Mouse (Mus musculus): ENCODE results near the gene S100a10. TPM values are rescaled to one million over a fixed set of nuclear protein-coding genes. Genes with fewer than 3 reads are reported as not detected.
"Not testable (repeated sequence)": the region's sequence is repeated elsewhere in the genome, so short reads cannot be mapped to it uniquely, and the experiment has no call there.

S100a10 gene
- polyA plus RNA-seq, 1 experiment from 2014 or later, result 197 TPM

GRCm38 (mm10) chr3:93520330-93521193 lies 34.3 kb upstream of the S100a10 start, which contains the start of gene S100a11:
Gene S100a11 (plus strand): TSS chr3:93520488.
- Histone ChIP-seq H3K9me3 (no peaks in the 10 kb centered on the region), H3K4me1 (peaks cover 5% of the 10 kb centered on the region; the same call in 1 of the 2 replicates), H3K27me3 (peaks cover 11% of the 10 kb centered on the region; the same call in 1 of the 2 replicates), H3K9ac (replicated peaks) (peak within 1 kb of the TSS; percentile 53), H3K4me2 (replicated peaks) (peak within 1 kb of the TSS; percentile 78), H3K4me3 (peak within 1 kb of the TSS; percentile 46), H3K36me3 (no peaks in the 10 kb centered on the region), H3K27ac (replicated peaks) (no peak within 1 kb of the TSS)
- WGBS, result under 1% methylated on average over 38 of the region's 38 CpGs
- peak; percentile 96 for ATAC-seq (ENCODE audit: low FRiP score, low read depth)

GRCm38 (mm10) chr3:93521462-93522057 lies 33.3 kb upstream of the S100a10 start:
- no peaks in the 10 kb centered on the region for H3K36me3 ChIP-seq

GRCm38 (mm10) chr3:93522611-93523010 lies 32.3 kb upstream of the S100a10 start:
- no peak overlapping the region for H3K9ac ChIP-seq (replicated peaks)
- no peaks in the 10 kb centered on the region for H3K36me3 ChIP-seq
- peaks cover 5% of the 10 kb centered on the region; the same call in 1 of the 2 replicates for H3K4me1 ChIP-seq
- peaks cover 11% of the 10 kb centered on the region; the same call in 1 of the 2 replicates for H3K27me3 ChIP-seq
- H3K27ac ChIP-seq (replicated peaks), result no peak overlapping the region
- WGBS, result 44% methylated on average over 7 of the region's 7 CpGs
- no peaks in the 10 kb centered on the region for H3K9me3 ChIP-seq
- H3K4me3 ChIP-seq, result no peak overlapping the region
- no peak for ATAC-seq (ENCODE audit: low FRiP score, low read depth)
- H3K4me2 ChIP-seq (replicated peaks), result no peak overlapping the region

More at GRCm38 (mm10) chr3:93521462-93522057, 33.3 kb upstream of the S100a10 start:
- no peak for ATAC-seq (ENCODE audit: low FRiP score, low read depth)
- peak overlapping the region; percentile 78; the same call in 1 of the 2 replicates for H3K4me2 ChIP-seq (replicated peaks)
- peaks cover 11% of the 10 kb centered on the region; the same call in 1 of the 2 replicates for H3K27me3 ChIP-seq
- WGBS, result 89% methylated on average over 8 of the region's 8 CpGs
- H3K4me1 ChIP-seq, result peaks cover 5% of the 10 kb centered on the region; the same call in 1 of the 2 replicates
- no peak overlapping the region for H3K9ac ChIP-seq (replicated peaks)
- no peak overlapping the region for H3K27ac ChIP-seq (replicated peaks)
- H3K4me3 ChIP-seq, result no peak overlapping the region
- no peaks in the 10 kb centered on the region for H3K9me3 ChIP-seq

GRCm38 (mm10) chr3:93527300-93527699 lies 27.6 kb upstream of the S100a10 start:
- H3K9ac ChIP-seq (replicated peaks), result no peak overlapping the region
- H3K36me3 ChIP-seq, result no peaks in the 10 kb centered on the region
- no peak for ATAC-seq (ENCODE audit: low FRiP score, low read depth)
- no peaks in the 10 kb centered on the region for H3K9me3 ChIP-seq
- H3K4me1 ChIP-seq, result no peaks in the 10 kb centered on the region
- 95% methylated on average over 3 of the region's 3 CpGs for WGBS
- no peak overlapping the region for H3K4me2 ChIP-seq (replicated peaks)
- H3K27me3 ChIP-seq, result no peaks in the 10 kb centered on the region
- no peak overlapping the region for H3K4me3 ChIP-seq
- H3K27ac ChIP-seq (replicated peaks), result no peak overlapping the region

- ATAC-seq (ENCODE audit: low FRiP score, low read depth), result no peak
- WGBS, result 83% methylated on average over 5 of the region's 5 CpGs
- H3K27me3 ChIP-seq, result no peaks in the 10 kb centered on the region
- H3K36me3 ChIP-seq, result no peaks in the 10 kb centered on the region
- no peak overlapping the region for H3K27ac ChIP-seq (replicated peaks)
- H3K4me2 ChIP-seq (replicated peaks), result no peak overlapping the region
- H3K4me1 ChIP-seq, result no peaks in the 10 kb centered on the region
- H3K9me3 ChIP-seq, result no peaks in the 10 kb centered on the region
- H3K4me3 ChIP-seq, result no peak overlapping the region
- no peak overlapping the region for H3K9ac ChIP-seq (replicated peaks)
Measured at GRCm38 (mm10) chr3:93528807-93529206, 26.1 kb upstream of the S100a10 start.

- no peak for ATAC-seq (ENCODE audit: low FRiP score, low read depth)
- H3K36me3 ChIP-seq, result no peaks in the 10 kb centered on the region
- no peak overlapping the region for H3K4me2 ChIP-seq (replicated peaks)
- no peaks in the 10 kb centered on the region for H3K9me3 ChIP-seq
- 55% methylated on average over 2 of the region's 2 CpGs for WGBS
- H3K27me3 ChIP-seq, result no peaks in the 10 kb centered on the region
- no peak overlapping the region for H3K4me3 ChIP-seq
- no peak overlapping the region for H3K27ac ChIP-seq (replicated peaks)
- H3K4me1 ChIP-seq, result no peaks in the 10 kb centered on the region
- no peak overlapping the region for H3K9ac ChIP-seq (replicated peaks)
Measured at GRCm38 (mm10) chr3:93537068-93537576, 17.8 kb upstream of the S100a10 start.

GRCm38 (mm10) chr3:93538486-93538885 lies 16.4 kb upstream of the S100a10 start:
- WGBS, result 84% methylated on average over 2 of the region's 2 CpGs
- Histone ChIP-seq H3K4me3 (no peak overlapping the region), H3K9me3 (no peaks in the 10 kb centered on the region), H3K4me1 (no peaks in the 10 kb centered on the region), H3K27ac (replicated peaks) (no peak overlapping the region), H3K9ac (replicated peaks) (no peak overlapping the region), H3K36me3 (no peaks in the 10 kb centered on the region), H3K27me3 (no peaks in the 10 kb centered on the region), H3K4me2 (replicated peaks) (no peak overlapping the region)
- ATAC-seq (ENCODE audit: low FRiP score, low read depth), result no peak

GRCm38 (mm10) chr3:93541501-93541900 lies 13.4 kb upstream of the S100a10 start:
- Histone ChIP-seq H3K9ac (replicated peaks) (no peak overlapping the region), H3K4me1 (no peaks in the 10 kb centered on the region), H3K27ac (replicated peaks) (no peak overlapping the region), H3K4me3 (no peak overlapping the region), H3K9me3 (no peaks in the 10 kb centered on the region), H3K36me3 (no peaks in the 10 kb centered on the region), H3K4me2 (replicated peaks) (no peak overlapping the region), H3K27me3 (no peaks in the 10 kb centered on the region)
- WGBS, result 65% methylated on average over 2 of the region's 2 CpGs
- no peak for ATAC-seq (ENCODE audit: low FRiP score, low read depth)

GRCm38 (mm10) chr3:93544170-93544569 lies 10.7 kb upstream of the S100a10 start:
- 82% methylated on average over 6 of the region's 6 CpGs for WGBS
- H3K27ac ChIP-seq (replicated peaks), result not testable (repeated sequence)

GRCm38 (mm10) chr3:93547099-93547648 lies 7.7 kb upstream of the S100a10 start:
- Histone ChIP-seq H3K4me1 (no peaks in the 10 kb centered on the region), H3K4me3 (no peak overlapping the region), H3K9ac (replicated peaks) (no peak overlapping the region), H3K4me2 (replicated peaks) (no peak overlapping the region), H3K36me3 (no peaks in the 10 kb centered on the region), H3K9me3 (no peaks in the 10 kb centered on the region), H3K27me3 (no peaks in the 10 kb centered on the region), H3K27ac (replicated peaks) (no peak overlapping the region)
- peak; percentile 47; the same call in 1 of the 2 replicates for ATAC-seq (ENCODE audit: low FRiP score, low read depth)
- 33% methylated on average over 7 of the region's 7 CpGs for WGBS

More at GRCm38 (mm10) chr3:93544170-93544569, 10.7 kb upstream of the S100a10 start:
- not testable (repeated sequence) for ATAC-seq (ENCODE audit: low FRiP score, low read depth); H3K27me3 ChIP-seq; H3K4me3 ChIP-seq; H3K4me1 ChIP-seq; H3K36me3 ChIP-seq; H3K9me3 ChIP-seq; H3K9ac ChIP-seq (replicated peaks); H3K4me2 ChIP-seq (replicated peaks)

GRCm38 (mm10) chr3:93547749-93548540 lies 6.9 kb upstream of the S100a10 start:
- no peak for ATAC-seq (ENCODE audit: low FRiP score, low read depth)
- WGBS, result 88% methylated on average over 20 of the region's 20 CpGs
- no peaks in the 10 kb centered on the region for H3K36me3 ChIP-seq
- no peaks in the 10 kb centered on the region for H3K9me3 ChIP-seq
- H3K4me1 ChIP-seq, result no peaks in the 10 kb centered on the region
- no peak overlapping the region for H3K9ac ChIP-seq (replicated peaks)
- H3K4me2 ChIP-seq (replicated peaks), result no peak overlapping the region
- H3K27ac ChIP-seq (replicated peaks), result no peak overlapping the region
- no peak overlapping the region for H3K4me3 ChIP-seq
- no peaks in the 10 kb centered on the region for H3K27me3 ChIP-seq

Measured in midbrain, embryonic 12.5 days (tissue).